Mouse (Mus musculus) layer of hippocampus, postnatal 10 days (tissue): ENCODE data around the gene Tdrd7. TPM values are rescaled to one million over a fixed set of nuclear protein-coding genes. Genes with fewer than 3 reads are reported as not detected.

ENCODE experiments used
- DNase-seq, 2 experiments: peaks; one replicate each; pipeline ENCODE4 v3.0.0; 2021; ENCODE audit warnings: low spot score in 2 of 2
- total RNA-seq, 2 experiments: library from RNA; stranded (reverse); gene quantifications; 2 replicates each; pipeline ENCODE4 v1.2.3; 2021

Gene Tdrd7
- total RNA-seq, 2 experiments from 2014 or later, result 25.2 to 32.7 TPM

GRCm38 (mm10) chr4:46082555-46082954 is 117.4 kb downstream of the Tdrd7 start:
- no peak for DNase-seq

Other genes starting within 250 kb of the Tdrd7 start
- 10 to 100 TPM; 21.1 to 22.6 TPM for gene Aldh1b1, start 166.3 kb upstream of the Tdrd7 start, total RNA-seq
- gene Igfbpl1, start 138.4 kb upstream of the Tdrd7 start, total RNA-seq, result 10 to 100 TPM; 58.1 to 60.4 TPM
- gene Stra6l, start 116.7 kb upstream of the Tdrd7 start, total RNA-seq, result not detected
- under 1 TPM; 0.50 to 0.62 TPM for gene Ccdc180, start 75.0 kb upstream of the Tdrd7 start, total RNA-seq
- gene Tmod1, start 73.6 kb downstream of the Tdrd7 start, total RNA-seq, result 1 to 10 TPM; 7.7 to 8.3 TPM
- gene Ncbp1, start 173.3 kb downstream of the Tdrd7 start, total RNA-seq, result 10 to 100 TPM; 52.6 to 56.5 TPM
- gene Tstd2, start 173.4 kb downstream of the Tdrd7 start, total RNA-seq, result 10 to 100 TPM; 17.4 to 23.2 TPM
- gene Xpa, start 231.0 kb downstream of the Tdrd7 start, total RNA-seq, result 10 to 100 TPM; 19.7 to 21.3 TPM